Mouse (Mus musculus): ENCODE results near the gene Pde1c. TPM values are rescaled to one million over a fixed set of nuclear protein-coding genes. Genes with fewer than 3 reads are reported as not detected.

Gene Pde1c
- polyA plus RNA-seq (2015; fragmentation: Illumina TruSeq; extraction: RNeasy Lipid Tissue Mini Kit (QIAGEN cat#74804); ENCODE audit: insufficient read depth, low read depth, low replicate concordance) = 0.59 TPM

GRCm38 (mm10) chr6:56568470-56569372 is at the start of gene Pde1c:
Gene Pde1c, minus strand, starts transcription at chr6:56569103.

Other genes starting within 250 kb of the Pde1c start
- gene Lsm5, start 135.6 kb upstream of the Pde1c start, polyA plus RNA-seq (2015; fragmentation: Illumina TruSeq; extraction: RNeasy Lipid Tissue Mini Kit (QIAGEN cat#74804); ENCODE audit: insufficient read depth, low read depth, low replicate concordance) = 10.7 TPM
- 4.7 TPM for gene Avl9, start 145.8 kb upstream of the Pde1c start, polyA plus RNA-seq (2015; fragmentation: Illumina TruSeq; extraction: RNeasy Lipid Tissue Mini Kit (QIAGEN cat#74804); ENCODE audit: insufficient read depth, low read depth, low replicate concordance)
- gene Kbtbd2, start 228.7 kb upstream of the Pde1c start, polyA plus RNA-seq (2015; fragmentation: Illumina TruSeq; extraction: RNeasy Lipid Tissue Mini Kit (QIAGEN cat#74804); ENCODE audit: insufficient read depth, low read depth, low replicate concordance) = 5.5 TPM